Mouse (Mus musculus) intestine, embryonic 16.5 days (tissue): ENCODE measurements at regions not wholly inside any gene's neighbourhood (a gene's known extent, or its start where the extent isn't known, plus 50 kb on each side); places are given as distances from the start of the nearest gene placed in this dataset.
A peak's percentile ranks its signal among the peaks of the same experiment; 100 is the strongest.

ENCODE experiments used
- ATAC-seq: fragments of 200-750 bp; cut with Nextera tagmentation; 2 replicates; pipeline ENCODE4 v1.8.0; 2017; ENCODE audit warnings: moderate TSS enrichment, moderate library complexity
- H3K27ac ChIP-seq: fragments of 300-500 bp; sonication (generic); 2 replicates; pipeline ENCODE4 v1.5.1; 2014; ENCODE audit warnings: mild to moderate bottlenecking, low read length
- H3K27me3 ChIP-seq: fragments of 300-500 bp; sonication (generic); replicated peaks from 2 replicates; pipeline ENCODE4 v1.6.1; 2014; ENCODE audit warnings: low read length, control low read depth, mixed read lengths; ENCODE audit not compliant: control insufficient read depth, insufficient read depth
- H3K36me3 ChIP-seq: fragments of 300-500 bp; sonication (generic); 2 replicates; pipeline ENCODE4 v1.6.1; 2014; ENCODE audit warnings: low read length, control low read depth; ENCODE audit not compliant: control insufficient read depth, insufficient read depth
- H3K4me1 ChIP-seq: fragments of 300-500 bp; sonication (generic); 2 replicates; pipeline ENCODE4 v1.6.1; 2014; ENCODE audit warnings: low read length, control low read depth, mixed read lengths; ENCODE audit not compliant: control insufficient read depth, insufficient read depth
- H3K4me2 ChIP-seq: fragments of 300-500 bp; sonication (generic); 2 replicates; pipeline ENCODE4 v1.6.1; 2014; ENCODE audit warnings: low read depth, low read length, control low read depth
- H3K4me3 ChIP-seq: fragments of 300-500 bp; sonication (generic); 2 replicates; pipeline ENCODE4 v1.5.1; 2014; ENCODE audit warnings: mild to moderate bottlenecking, low read length
- H3K9ac ChIP-seq: fragments of 300-500 bp; sonication (generic); 2 replicates; pipeline ENCODE4 v1.6.1; 2014; ENCODE audit warnings: low read depth, low read length
- H3K9me3 ChIP-seq: fragments of 300-500 bp; sonication (generic); 2 replicates; pipeline ENCODE4 v1.6.1; 2016; ENCODE audit warnings: low read length, control low read depth; ENCODE audit not compliant: control insufficient read depth
- WGBS: fragments of 180-500 bp; shearing (Covaris S2); extraction: QIAGEN DNeasy Blood & Tissue Kit; methylation state at CpG from one replicate; pipeline ENCODE4 v1.1.7; 2014; 5-methylcytosine and 5-hydroxymethylcytosine counted together

DNA sequence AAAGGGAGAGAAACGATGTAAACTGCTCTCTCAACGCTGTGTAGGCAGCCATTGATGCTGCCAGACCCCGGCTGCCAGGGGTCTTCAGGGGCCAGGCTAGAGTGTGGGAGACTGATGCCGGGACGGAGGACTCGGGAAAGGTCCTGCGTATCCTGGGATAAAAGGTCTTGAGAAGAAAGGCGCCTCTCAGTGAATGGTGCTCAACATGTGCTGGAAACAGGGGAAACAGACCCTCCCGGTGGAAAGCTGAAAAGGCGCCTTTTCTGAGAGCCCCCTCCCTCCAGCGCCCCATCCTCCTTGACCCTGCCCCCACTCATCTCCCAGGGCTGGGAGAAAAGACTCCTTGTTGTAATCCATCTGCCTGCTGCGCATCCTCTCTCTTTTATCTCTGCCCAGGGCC is 101.1 kb upstream of the Lrig1 start:
- peaks cover 8% of the 10 kb centered on the region; the same call in 1 of the 2 replicates for H3K4me1 ChIP-seq
- no peaks in the 10 kb centered on the region for H3K27me3 ChIP-seq
- peak overlapping the region; percentile 20 for H3K4me2 ChIP-seq
- peak overlapping the region; percentile 32; the same call in 1 of the 2 replicates for H3K9ac ChIP-seq
- H3K27ac ChIP-seq: no peak overlapping the region
- no peak overlapping the region for H3K4me3 ChIP-seq
- no peak for ATAC-seq
- H3K36me3 ChIP-seq: no peaks in the 10 kb centered on the region
- 40% methylated on average over 12 of the region's 12 CpGs for WGBS
- peaks cover 3% of the 10 kb centered on the region; the same call in 1 of the 2 replicates for H3K9me3 ChIP-seq

DNA sequence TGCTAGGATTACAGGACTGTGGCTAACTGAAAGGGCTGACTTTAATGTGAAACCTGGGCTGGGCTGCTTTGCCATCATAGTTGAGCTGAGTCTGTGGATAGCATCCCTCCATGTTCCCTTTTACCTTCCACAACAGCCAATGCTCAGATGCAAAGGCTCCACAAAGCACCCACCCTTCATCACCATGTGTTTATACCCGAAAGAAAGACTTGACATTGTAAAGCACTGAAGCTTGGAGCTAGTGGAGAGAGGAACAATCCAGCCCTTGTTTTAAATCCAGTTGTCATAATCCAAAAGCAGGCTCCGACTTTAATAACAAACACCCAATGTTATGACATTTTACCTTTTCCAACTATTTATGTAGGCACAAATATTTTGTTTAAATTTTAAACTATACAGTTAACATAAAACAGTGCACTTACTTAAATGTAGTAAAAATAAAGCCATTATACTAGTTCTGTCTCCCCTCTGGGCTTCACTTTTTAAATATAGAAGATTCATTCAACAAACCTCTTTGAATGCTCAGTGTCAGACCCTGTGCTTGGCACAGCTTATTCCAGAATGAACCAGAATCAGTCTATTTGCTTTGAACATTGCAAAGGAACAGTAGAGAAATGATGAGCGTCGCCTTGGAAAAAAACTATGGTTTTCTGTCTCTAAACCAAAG is 98.7 kb upstream of the Lrig1 start:
- Histone ChIP-seq H3K36me3 (no peaks in the 10 kb centered on the region), H3K27ac (peak overlapping the region; percentile 68; the same call in 1 of the 2 replicates), H3K9me3 (peaks cover 3% of the 10 kb centered on the region; the same call in 1 of the 2 replicates), H3K4me2 (no peak overlapping the region), H3K27me3 (no peaks in the 10 kb centered on the region), H3K4me1 (peaks cover 3% of the 10 kb centered on the region), H3K9ac (no peak overlapping the region), H3K4me3 (no peak overlapping the region)
- 67% methylated on average over 4 of the region's 4 CpGs for WGBS
- ATAC-seq: peak; percentile 50; the same call in 1 of the 2 replicates

DNA sequence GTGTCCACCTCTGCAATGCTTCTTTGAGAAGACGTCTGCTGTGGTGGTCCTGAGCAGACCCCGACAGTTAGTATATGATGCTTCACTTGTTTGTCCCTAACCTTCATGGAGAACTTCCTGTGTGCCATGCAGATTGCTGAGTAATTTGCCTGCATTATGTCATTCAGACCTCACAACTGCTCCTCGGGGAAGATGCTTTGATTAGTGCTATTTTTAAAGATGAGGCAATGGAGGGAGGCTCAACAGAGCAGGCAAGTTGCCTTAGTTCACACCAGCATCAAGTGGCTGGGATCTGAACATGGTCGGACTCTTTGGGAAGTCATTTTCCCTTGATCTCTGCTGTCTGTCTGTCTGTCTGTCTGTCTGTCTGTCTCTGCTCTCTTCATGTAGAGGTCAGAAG is 95.5 kb upstream of the Lrig1 start:
- Histone ChIP-seq H3K9me3 (peaks cover 3% of the 10 kb centered on the region; the same call in 1 of the 2 replicates), H3K4me1 (peaks cover 3% of the 10 kb centered on the region; the same call in 1 of the 2 replicates), H3K4me2 (no peak overlapping the region), H3K27me3 (no peaks in the 10 kb centered on the region), H3K27ac (no peak overlapping the region), H3K36me3 (no peaks in the 10 kb centered on the region), H3K9ac (no peak overlapping the region), H3K4me3 (no peak overlapping the region)
- WGBS: 74% methylated on average over 4 of the region's 4 CpGs
- no peak for ATAC-seq

DNA sequence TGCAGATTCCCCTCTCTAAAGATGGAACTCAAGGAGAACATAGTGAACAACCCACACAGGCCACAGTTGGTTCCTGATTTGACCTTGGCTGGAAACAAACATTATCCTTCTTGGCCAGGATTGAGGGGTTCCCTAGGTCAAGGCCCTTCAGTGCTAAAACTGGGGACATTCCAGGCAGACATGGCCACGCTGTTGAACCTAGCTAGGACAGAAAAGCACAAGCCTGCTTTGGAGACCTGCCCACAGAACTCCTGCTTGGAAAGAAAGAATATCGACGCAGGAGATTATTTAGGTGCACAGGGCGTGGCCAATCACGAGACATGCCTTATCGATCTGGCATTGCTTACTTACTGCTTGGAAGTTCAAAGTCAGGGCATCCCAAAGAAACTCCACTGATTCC is 93.6 kb upstream of the Lrig1 start:
- Histone ChIP-seq H3K9me3 (peaks cover 3% of the 10 kb centered on the region; the same call in 1 of the 2 replicates), H3K9ac (no peak overlapping the region), H3K4me1 (peaks cover 8% of the 10 kb centered on the region; the same call in 1 of the 2 replicates), H3K27me3 (no peaks in the 10 kb centered on the region), H3K27ac (no peak overlapping the region), H3K4me3 (no peak overlapping the region), H3K4me2 (no peak overlapping the region), H3K36me3 (no peaks in the 10 kb centered on the region)
- no peak for ATAC-seq
- WGBS: 78% methylated on average over 6 of the region's 6 CpGs

DNA sequence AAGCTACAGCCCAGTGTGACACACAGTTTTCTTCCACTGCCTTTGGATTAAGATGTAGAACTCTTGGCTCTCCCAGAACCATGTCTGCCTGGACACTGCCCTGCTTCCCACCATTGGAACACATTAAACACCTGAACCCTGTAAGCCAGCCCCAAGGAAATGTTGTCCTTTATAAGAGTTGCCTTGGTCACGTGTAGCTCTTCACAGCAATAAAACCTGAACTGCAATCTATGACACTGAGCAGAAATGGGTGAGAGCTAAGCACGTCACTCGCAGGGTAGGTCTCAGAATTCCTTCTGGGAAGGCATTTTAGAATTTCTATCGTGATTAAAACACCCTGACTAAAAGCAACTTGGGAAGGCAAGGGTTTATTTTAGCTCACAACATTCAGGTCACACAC is 92.4 kb upstream of the Lrig1 start:
- Histone ChIP-seq H3K27ac (no peak overlapping the region), H3K4me3 (no peak overlapping the region), H3K36me3 (no peaks in the 10 kb centered on the region), H3K4me1 (peaks cover 8% of the 10 kb centered on the region; the same call in 1 of the 2 replicates), H3K9me3 (peaks cover 3% of the 10 kb centered on the region; the same call in 1 of the 2 replicates), H3K27me3 (no peaks in the 10 kb centered on the region), H3K9ac (no peak overlapping the region), H3K4me2 (no peak overlapping the region)
- WGBS: 55% methylated on average over 4 of the region's 4 CpGs
- peak; percentile 79 for ATAC-seq

DNA sequence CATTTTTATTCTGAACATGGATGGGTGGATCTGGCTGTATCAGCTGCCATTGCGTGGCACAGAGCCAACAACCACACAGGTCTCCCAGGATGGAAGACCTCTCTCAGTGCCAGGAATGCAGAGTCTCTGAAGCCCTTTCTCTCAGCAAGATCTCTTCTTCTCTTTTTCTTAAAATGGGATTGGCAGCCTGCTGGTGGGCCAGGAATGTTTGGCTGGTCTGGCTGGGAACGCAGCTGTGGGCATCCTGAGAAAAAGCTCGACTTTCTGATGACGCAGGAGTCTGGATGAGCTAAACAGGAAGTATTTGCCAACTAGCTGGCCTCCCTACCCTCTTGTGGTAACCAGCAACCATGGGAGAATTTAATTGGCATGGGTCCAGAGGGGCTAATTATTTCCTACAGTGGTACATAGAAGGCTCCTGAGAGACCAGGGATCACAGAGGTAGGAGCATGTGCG is 89.4 kb upstream of the Lrig1 start:
- Histone ChIP-seq H3K4me1 (peaks cover 8% of the 10 kb centered on the region; the same call in 1 of the 2 replicates), H3K27ac (0 out of 2 replicates have a peak overlapping the region, but pooled peaks have one; percentile 15), H3K27me3 (no peaks in the 10 kb centered on the region), H3K4me3 (no peak overlapping the region), H3K9ac (no peak overlapping the region), H3K4me2 (no peak overlapping the region), H3K36me3 (no peaks in the 10 kb centered on the region), H3K9me3 (no peaks in the 10 kb centered on the region)
- 59% methylated on average over 5 of the region's 5 CpGs for WGBS
- no peak for ATAC-seq

DNA sequence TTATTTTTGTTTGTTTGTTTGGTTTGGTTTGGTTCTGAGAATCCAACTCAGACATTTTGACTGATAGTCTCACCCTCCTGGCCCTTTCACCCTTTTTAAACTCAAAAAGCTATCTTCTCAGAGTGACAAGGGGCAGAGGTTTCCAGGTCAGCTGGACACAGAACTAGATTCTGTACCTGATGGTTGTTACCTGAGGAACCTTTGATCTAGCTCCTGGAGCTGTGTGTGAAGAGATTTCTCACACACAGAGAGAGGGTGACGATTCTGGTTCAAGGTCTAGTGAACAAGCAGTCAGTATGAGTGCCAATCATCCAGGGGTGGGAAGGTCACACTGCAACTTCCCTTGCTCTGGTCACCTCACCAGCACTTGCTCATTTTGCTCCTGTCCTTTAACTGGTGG is 83.5 kb upstream of the Lrig1 start:
- no peak for ATAC-seq
- no peaks in the 10 kb centered on the region for H3K27me3 ChIP-seq
- H3K27ac ChIP-seq: no peak overlapping the region
- H3K36me3 ChIP-seq: no peaks in the 10 kb centered on the region
- WGBS: 60% methylated on average over 1 of the region's 1 CpGs
- no peak overlapping the region for H3K4me2 ChIP-seq
- no peaks in the 10 kb centered on the region for H3K9me3 ChIP-seq
- no peak overlapping the region for H3K4me3 ChIP-seq
- no peak overlapping the region for H3K9ac ChIP-seq
- H3K4me1 ChIP-seq: peaks cover 3% of the 10 kb centered on the region; the same call in 1 of the 2 replicates

DNA sequence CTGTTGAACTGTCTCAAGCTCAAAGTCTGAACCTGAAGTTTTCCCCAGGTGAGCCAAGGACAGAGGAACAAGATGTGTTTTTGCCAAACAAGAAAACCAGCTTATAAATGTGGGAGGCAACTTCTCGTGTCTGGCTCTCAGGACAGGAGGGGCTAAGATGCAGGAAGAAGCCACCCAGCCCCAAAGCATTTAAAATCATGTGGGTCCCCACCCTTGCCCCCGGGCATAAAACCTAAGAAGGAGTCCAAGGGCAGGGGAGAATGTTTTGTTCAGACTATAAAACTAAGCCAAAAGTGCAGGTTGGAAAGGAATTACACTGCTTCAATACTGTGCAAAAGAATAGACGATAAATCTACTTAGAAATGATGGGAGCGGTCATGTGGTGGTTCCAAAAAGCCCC is 80.7 kb upstream of the Lrig1 start:
- H3K27me3 ChIP-seq: no peaks in the 10 kb centered on the region
- no peaks in the 10 kb centered on the region for H3K9me3 ChIP-seq
- no peak overlapping the region for H3K4me2 ChIP-seq
- ATAC-seq: no peak
- no peaks in the 10 kb centered on the region for H3K36me3 ChIP-seq
- WGBS: 75% methylated on average over 4 of the region's 4 CpGs
- H3K4me1 ChIP-seq: peaks cover 10% of the 10 kb centered on the region
- H3K27ac ChIP-seq: no peak overlapping the region
- no peak overlapping the region for H3K9ac ChIP-seq
- no peak overlapping the region for H3K4me3 ChIP-seq

DNA sequence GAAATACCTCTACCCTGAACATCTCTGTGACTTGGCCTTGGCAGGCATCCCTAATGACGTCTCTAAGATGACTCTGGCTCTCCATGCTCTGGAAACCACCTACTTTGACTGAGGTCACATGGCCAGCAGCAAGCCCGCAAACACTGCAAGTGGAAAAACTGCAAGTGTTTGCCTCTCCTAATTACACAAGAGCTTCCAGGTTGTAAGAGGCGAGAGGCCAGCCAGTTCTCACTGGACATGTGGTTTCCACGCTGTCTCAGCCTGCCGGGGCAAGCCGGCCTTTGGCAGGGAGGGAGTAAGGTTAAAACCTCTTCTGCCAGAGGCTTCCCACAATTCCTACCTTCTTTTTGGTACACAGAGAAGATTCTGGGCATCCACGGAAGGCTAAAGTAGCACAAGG is 79.9 kb upstream of the Lrig1 start:
- H3K4me1 ChIP-seq: peaks cover 10% of the 10 kb centered on the region
- no peaks in the 10 kb centered on the region for H3K27me3 ChIP-seq
- H3K4me2 ChIP-seq: no peak overlapping the region
- H3K36me3 ChIP-seq: no peaks in the 10 kb centered on the region
- peak overlapping the region; percentile 16; the same call in 1 of the 2 replicates for H3K9ac ChIP-seq
- no peak for ATAC-seq
- H3K9me3 ChIP-seq: no peaks in the 10 kb centered on the region
- 53% methylated on average over 7 of the region's 7 CpGs for WGBS
- no peak overlapping the region for H3K4me3 ChIP-seq
- H3K27ac ChIP-seq: no peak overlapping the region
